Mouse (Mus musculus): ENCODE results near the gene Lrrc75b. TPM values are rescaled to one million over a fixed set of nuclear protein-coding genes. Genes with fewer than 3 reads are reported as not detected.
A peak's percentile ranks its signal among the peaks of the same experiment; 100 is the strongest.
"Not testable (repeated sequence)": the region's sequence is repeated elsewhere in the genome, so short reads cannot be mapped to it uniquely, and the experiment has no call there.

Lrrc75b gene
- polyA plus RNA-seq, 1 experiment from 2014 or later: 3.1 TPM

DNA sequence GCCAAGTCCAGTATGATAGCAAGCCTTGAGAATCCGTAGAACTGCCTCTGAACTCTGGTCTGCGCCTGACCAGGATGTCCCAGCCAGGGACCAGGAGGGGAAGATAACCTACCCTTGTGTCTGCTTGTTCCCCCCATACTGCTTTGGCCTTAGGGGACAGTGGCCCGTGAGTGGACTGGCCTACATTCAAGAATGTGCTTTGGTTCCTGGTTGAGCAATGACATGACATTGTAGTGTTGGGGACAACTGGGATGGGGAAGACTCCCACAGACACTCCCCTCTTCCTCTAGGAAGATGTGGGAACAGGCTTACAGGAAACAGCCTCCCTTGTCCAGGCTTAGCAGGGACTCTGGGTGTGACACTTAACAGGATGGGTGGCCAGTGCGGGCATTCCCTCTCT is 27.7 kb upstream of the Lrrc75b start:
- H3K4me2 ChIP-seq: no peak overlapping the region
- no peaks in the 10 kb centered on the region for H3K36me3 ChIP-seq
- H3K27ac ChIP-seq: no peak overlapping the region; the same call in 1 of the 2 replicates
- no peak overlapping the region for H3K4me3 ChIP-seq (replicated peaks)
- ATAC-seq (replicated peaks; ENCODE audit: low FRiP score): no peak
- H3K9ac ChIP-seq: no peak overlapping the region
- 78% methylated on average over 4 of the region's 4 CpGs for WGBS
- H3K4me1 ChIP-seq: peaks cover 67% of the 10 kb centered on the region
- H3K27me3 ChIP-seq: peaks cover 9% of the 10 kb centered on the region; the same call in 1 of the 2 replicates
- H3K9me3 ChIP-seq (replicated peaks): no peaks in the 10 kb centered on the region

DNA sequence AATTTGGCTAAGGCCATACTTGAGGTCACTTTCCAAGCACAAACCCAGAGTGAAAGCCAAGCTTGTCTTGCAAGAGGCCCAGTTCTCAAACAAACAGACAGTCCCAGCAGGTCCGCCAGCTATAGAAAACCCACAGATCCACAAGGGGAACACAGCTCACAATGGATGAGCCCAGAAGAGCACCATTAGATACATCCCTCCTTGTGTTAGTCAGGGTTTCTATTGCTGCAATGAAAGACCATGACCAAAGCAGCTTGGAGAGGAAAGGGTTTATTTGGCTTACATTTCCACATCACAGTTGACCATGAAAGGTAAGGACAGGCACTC is 26.4 kb upstream of the Lrrc75b start:
- no peaks in the 10 kb centered on the region for H3K9me3 ChIP-seq (replicated peaks)
- no peaks in the 10 kb centered on the region for H3K36me3 ChIP-seq
- H3K9ac ChIP-seq: no peak overlapping the region
- peaks cover 9% of the 10 kb centered on the region; the same call in 1 of the 2 replicates for H3K27me3 ChIP-seq
- no peak for ATAC-seq (replicated peaks; ENCODE audit: low FRiP score)
- H3K27ac ChIP-seq: 0 out of 2 replicates have a peak overlapping the region, but pooled peaks have one; percentile 4
- WGBS: 95% methylated on average over 1 of the region's 1 CpGs
- no peak overlapping the region for H3K4me3 ChIP-seq (replicated peaks)
- no peak overlapping the region for H3K4me2 ChIP-seq
- H3K4me1 ChIP-seq: peaks cover 56% of the 10 kb centered on the region

DNA sequence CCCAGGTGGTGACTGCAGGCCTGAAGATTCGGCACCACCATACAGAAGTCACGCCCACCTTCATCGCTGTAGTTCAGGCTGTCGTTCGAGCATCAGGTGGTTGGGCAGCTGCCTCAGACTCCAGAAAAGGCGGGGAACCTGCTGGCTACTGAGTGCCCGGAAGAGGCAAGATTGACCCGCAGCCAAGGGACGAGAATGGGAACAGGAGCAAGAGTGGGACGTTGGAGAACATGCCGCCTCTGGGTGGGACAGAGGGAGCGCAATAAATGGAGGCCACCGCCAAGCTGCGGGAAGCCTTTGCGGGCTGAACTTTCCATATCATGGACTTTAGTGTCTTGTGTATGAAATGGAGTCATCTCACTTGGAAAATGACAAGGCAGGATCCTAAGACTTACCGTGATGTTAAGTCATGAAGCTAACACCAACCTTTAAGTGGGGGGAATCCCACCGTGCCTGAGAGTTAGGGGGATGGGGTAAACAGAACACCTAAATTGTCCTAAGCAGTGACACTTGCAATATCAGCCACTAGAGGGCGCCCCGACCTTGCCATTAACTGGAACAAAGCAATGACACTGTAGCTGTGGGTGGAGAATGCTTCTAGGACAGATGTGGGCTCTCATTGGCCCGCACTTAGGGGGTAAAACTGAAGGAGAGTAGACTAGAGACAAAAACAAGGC is 25.9 kb upstream of the Lrrc75b start:
- peak; percentile 30; the same call in 1 of the 2 replicates for ATAC-seq (replicated peaks; ENCODE audit: low FRiP score)
- H3K4me2 ChIP-seq: peak overlapping the region; percentile 46
- 0 out of 2 replicates have a peak overlapping the region, but pooled peaks have one; percentile 7 for H3K4me3 ChIP-seq (replicated peaks)
- peaks cover 9% of the 10 kb centered on the region; the same call in 1 of the 2 replicates for H3K27me3 ChIP-seq
- H3K9me3 ChIP-seq (replicated peaks): no peaks in the 10 kb centered on the region
- no peaks in the 10 kb centered on the region for H3K36me3 ChIP-seq
- WGBS: 15% methylated on average over 20 of the region's 20 CpGs
- peaks cover 51% of the 10 kb centered on the region for H3K4me1 ChIP-seq
- no peak overlapping the region for H3K9ac ChIP-seq
- 0 out of 2 replicates have a peak overlapping the region, but pooled peaks have one; percentile 4 for H3K27ac ChIP-seq

DNA sequence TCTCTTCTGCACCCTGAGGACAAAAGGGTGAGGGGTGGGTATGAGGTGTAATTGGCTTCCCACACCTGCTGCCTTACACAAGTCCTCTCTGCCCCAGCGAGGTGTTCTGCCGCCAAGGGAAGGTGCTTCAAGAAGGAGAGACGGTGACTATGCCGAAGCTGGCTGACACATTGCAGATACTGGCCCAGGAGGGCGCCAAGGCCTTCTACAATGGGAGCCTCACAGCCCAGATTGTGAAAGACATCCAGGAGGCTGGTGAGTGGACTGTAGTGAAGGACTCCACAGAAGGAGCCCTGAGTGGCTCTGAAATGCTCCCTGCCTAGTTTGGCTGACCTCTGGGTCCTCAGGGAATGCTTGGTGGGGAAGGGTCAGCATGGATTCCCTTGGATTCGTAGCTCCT is 19.0 kb upstream of the Lrrc75b start:
- no peak for ATAC-seq (replicated peaks; ENCODE audit: low FRiP score)
- Histone ChIP-seq H3K9ac (no peak overlapping the region), H3K9me3 (replicated peaks) (no peaks in the 10 kb centered on the region), H3K27me3 (no peaks in the 10 kb centered on the region), H3K4me2 (no peak overlapping the region), H3K27ac (no peak overlapping the region), H3K36me3 (no peaks in the 10 kb centered on the region), H3K4me1 (peaks cover 6% of the 10 kb centered on the region; the same call in 1 of the 2 replicates), H3K4me3 (replicated peaks) (no peak overlapping the region)
- 86% methylated on average over 6 of the region's 6 CpGs for WGBS

DNA sequence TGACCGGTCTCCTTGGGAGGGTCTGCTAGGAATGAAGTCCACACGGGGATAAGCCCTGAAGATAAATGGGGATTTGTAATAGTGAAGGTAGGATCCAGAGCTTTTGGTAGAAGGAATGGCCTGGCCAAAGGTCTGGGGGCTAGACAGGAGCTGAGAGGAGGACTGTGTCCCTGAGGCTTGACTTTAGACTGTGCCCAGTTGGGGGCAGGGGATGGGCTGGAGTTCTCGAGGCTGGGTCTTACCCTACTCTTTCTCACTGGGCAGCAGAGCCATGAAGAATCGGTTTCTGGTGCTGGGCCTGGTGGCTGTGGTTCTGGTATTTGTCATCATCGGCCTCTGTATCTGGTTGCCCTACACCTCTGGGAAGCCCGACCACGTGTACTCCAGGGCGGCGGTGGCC is 13.8 kb upstream of the Lrrc75b start:
- Histone ChIP-seq H3K27me3 (no peaks in the 10 kb centered on the region), H3K4me2 (peak overlapping the region; percentile 25), H3K9ac (no peak overlapping the region), H3K36me3 (no peaks in the 10 kb centered on the region), H3K9me3 (replicated peaks) (no peaks in the 10 kb centered on the region), H3K4me1 (peaks cover 39% of the 10 kb centered on the region), H3K27ac (peak overlapping the region; percentile 75), H3K4me3 (replicated peaks) (no peak overlapping the region)
- ATAC-seq (replicated peaks; ENCODE audit: low FRiP score): no peak
- WGBS: 90% methylated on average over 9 of the region's 9 CpGs

DNA sequence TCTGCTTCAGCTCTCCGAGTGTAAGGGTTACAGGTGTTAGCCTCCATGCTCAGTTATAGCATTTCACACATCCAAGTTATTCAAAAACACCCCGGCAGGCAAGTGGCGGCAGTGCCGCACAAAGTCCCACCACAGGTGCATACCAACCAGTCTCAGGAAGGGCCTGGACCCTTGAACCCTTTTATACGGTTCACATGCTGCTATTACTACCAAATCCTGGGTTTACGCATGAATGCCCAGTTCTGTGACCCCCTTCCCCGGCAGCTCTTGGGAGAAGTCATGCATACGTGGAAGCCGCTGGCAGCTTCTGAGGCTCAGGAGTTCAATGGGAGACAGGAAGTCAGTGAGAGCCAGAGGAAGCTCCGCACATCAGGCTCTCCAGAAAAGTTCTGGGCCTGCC is 13.1 kb upstream of the Lrrc75b start:
- Histone ChIP-seq H3K4me1 (peaks cover 46% of the 10 kb centered on the region), H3K9me3 (replicated peaks) (no peaks in the 10 kb centered on the region), H3K4me2 (peak overlapping the region; percentile 25), H3K9ac (no peak overlapping the region), H3K36me3 (no peaks in the 10 kb centered on the region), H3K27ac (peak overlapping the region; percentile 75), H3K27me3 (no peaks in the 10 kb centered on the region), H3K4me3 (replicated peaks) (no peak overlapping the region)
- peak; percentile 68; the same call in 1 of the 2 replicates for ATAC-seq (replicated peaks; ENCODE audit: low FRiP score)
- WGBS: 43% methylated on average over 10 of the region's 10 CpGs

DNA sequence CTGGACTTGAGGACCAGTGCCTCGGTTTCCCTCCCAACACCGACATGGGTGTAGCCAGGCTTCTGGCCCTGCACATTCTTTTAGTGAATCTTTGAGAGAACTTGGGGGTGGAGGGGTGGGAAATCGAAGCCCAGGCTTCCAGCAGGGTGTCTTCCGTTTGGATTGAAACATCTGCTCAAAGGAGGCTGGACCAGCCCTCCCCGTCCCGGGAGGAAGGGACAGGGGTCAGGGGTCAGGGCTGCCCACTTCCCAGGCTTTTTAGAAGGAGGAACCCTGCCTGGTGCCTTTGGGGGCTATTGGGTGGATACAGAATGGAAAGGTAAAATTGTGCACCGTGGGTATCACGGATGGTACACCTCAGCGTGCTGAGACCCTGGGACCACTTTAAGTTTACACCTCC is 11.8 kb upstream of the Lrrc75b start:
- H3K27me3 ChIP-seq: no peaks in the 10 kb centered on the region
- no peak overlapping the region for H3K9ac ChIP-seq
- 0 out of 2 replicates have a peak overlapping the region, but pooled peaks have one; percentile 53 for H3K4me2 ChIP-seq
- 47% methylated on average over 9 of the region's 9 CpGs for WGBS
- H3K9me3 ChIP-seq (replicated peaks): no peaks in the 10 kb centered on the region
- H3K36me3 ChIP-seq: no peaks in the 10 kb centered on the region
- ATAC-seq (replicated peaks; ENCODE audit: low FRiP score): no peak
- peaks cover 52% of the 10 kb centered on the region for H3K4me1 ChIP-seq
- H3K4me3 ChIP-seq (replicated peaks): no peak overlapping the region
- peak overlapping the region; percentile 75 for H3K27ac ChIP-seq

DNA sequence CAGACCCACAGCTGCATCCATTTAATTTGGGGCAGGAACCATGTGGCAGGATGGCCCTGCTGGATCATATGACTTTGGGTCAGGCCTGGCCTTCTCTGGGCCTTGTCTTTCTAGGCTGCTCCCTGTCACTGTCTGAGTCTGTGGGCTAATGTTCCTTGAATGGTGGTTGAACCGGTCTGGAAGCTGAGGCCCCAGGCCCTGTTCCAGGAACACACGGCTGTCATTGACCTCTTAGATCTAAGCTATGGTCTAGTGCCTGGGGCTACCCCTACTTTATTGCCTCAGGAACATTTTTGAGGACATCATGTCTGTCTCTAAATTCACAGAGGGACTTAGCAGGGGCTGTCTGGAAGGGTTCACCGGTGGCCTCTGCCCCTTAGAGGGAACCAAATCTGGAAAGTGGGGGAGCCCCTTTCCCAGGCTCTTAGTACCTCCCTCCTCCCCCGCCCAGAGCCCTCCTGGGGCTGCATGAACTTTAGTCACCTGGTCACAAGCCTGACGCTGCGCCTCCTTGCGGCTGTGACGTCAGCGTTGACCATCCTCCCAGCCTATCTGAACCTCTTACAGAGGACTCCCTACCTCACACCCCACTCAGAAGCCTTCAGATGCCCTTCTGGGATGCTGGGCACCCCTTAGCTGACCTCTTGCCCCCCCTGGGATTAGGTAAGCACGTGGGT is 11.0 kb upstream of the Lrrc75b start:
- peak overlapping the region; percentile 53; the same call in 1 of the 2 replicates for H3K4me2 ChIP-seq
- no peaks in the 10 kb centered on the region for H3K27me3 ChIP-seq
- peaks cover 52% of the 10 kb centered on the region for H3K4me1 ChIP-seq
- peak overlapping the region; percentile 75 for H3K27ac ChIP-seq
- H3K9ac ChIP-seq: no peak overlapping the region
- no peaks in the 10 kb centered on the region for H3K9me3 ChIP-seq (replicated peaks)
- peak; percentile 10; the same call in 1 of the 2 replicates for ATAC-seq (replicated peaks; ENCODE audit: low FRiP score)
- 17% methylated on average over 10 of the region's 10 CpGs for WGBS
- no peak overlapping the region for H3K4me3 ChIP-seq (replicated peaks)
- H3K36me3 ChIP-seq: no peaks in the 10 kb centered on the region

DNA sequence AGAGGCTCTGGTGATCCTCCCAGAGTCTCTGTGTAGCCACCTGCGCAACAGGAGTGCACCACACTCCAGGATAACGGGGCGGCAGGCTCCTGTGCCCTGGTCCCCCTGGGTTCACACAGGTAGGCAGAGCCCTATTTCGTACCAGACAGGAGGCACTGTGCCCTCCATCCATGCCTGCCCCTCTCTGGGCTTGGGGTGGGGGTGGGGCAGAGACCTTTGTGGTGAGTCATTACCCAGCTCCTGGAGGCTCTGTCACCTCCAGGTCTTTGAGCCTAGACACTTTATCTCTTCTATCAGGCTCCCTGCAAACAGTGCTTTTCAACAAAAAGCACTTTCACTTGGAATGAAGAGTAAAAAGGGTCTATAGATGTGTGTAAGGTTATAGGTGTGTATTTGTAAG is 8.7 kb upstream of the Lrrc75b start:
- H3K4me3 ChIP-seq (replicated peaks): peak overlapping the region; percentile 39
- H3K27me3 ChIP-seq: no peaks in the 10 kb centered on the region
- peak overlapping the region; percentile 53 for H3K4me2 ChIP-seq
- no peaks in the 10 kb centered on the region for H3K9me3 ChIP-seq (replicated peaks)
- H3K9ac ChIP-seq: no peak overlapping the region; the same call in 1 of the 2 replicates
- ATAC-seq (replicated peaks; ENCODE audit: low FRiP score): no peak
- H3K4me1 ChIP-seq: peaks cover 62% of the 10 kb centered on the region
- WGBS: 19% methylated on average over 4 of the region's 4 CpGs
- no peaks in the 10 kb centered on the region for H3K36me3 ChIP-seq
- peak overlapping the region; percentile 62 for H3K27ac ChIP-seq

DNA sequence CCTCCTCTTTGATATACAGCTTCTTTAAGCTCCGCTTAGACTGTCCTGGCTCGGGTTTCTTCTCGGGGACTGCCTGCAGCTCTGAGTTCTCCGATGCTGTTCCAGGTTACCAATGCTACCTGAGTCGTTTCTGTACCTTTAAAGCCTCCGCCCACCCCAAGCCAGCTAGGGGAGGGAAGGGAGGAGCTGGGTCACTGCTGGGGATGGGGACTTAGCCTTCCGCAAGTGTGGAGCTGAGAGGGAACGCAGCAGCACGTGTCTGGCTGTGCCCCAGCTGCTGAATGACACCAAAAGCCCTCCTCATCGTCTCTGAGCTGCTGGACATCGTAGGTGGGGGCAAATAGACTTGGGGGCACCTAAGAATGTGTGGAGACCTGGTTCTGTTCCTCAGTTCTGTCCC is 8.3 kb upstream of the Lrrc75b start:
- H3K27ac ChIP-seq: peak overlapping the region; percentile 62
- H3K27me3 ChIP-seq: no peaks in the 10 kb centered on the region
- no peaks in the 10 kb centered on the region for H3K9me3 ChIP-seq (replicated peaks)
- no peak overlapping the region for H3K9ac ChIP-seq
- ATAC-seq (replicated peaks; ENCODE audit: low FRiP score): 0 out of 2 replicates have a peak, but pooled peaks have one; percentile 14
- H3K4me2 ChIP-seq: peak overlapping the region; percentile 53
- H3K4me3 ChIP-seq (replicated peaks): peak overlapping the region; percentile 39
- 4% methylated on average over 11 of the region's 11 CpGs for WGBS
- no peaks in the 10 kb centered on the region for H3K36me3 ChIP-seq
- H3K4me1 ChIP-seq: peaks cover 61% of the 10 kb centered on the region

DNA sequence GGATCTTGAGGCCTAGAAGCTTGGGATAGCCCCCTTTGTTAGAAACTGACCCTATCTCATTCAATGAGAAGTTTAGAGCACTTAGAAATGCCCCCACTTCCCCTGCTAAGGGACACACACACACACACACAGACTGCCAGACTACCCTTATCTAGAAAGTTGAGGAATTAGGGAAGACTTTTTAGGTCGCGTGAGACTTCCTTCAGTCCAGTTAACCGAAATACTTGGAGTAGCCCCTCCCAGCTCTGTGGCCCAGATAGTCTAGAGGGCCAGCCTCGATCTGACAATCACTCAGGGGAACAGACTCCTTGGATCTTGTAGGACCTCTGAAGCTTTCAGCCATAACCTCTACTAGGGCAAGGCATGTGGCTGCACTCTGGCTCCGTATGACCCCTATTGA is 7.9 kb upstream of the Lrrc75b start:
- Histone ChIP-seq H3K36me3 (no peaks in the 10 kb centered on the region), H3K9me3 (replicated peaks) (no peaks in the 10 kb centered on the region), H3K4me2 (peak overlapping the region; percentile 53), H3K4me1 (peaks cover 57% of the 10 kb centered on the region), H3K27ac (peak overlapping the region; percentile 62), H3K9ac (no peak overlapping the region), H3K27me3 (no peaks in the 10 kb centered on the region), H3K4me3 (replicated peaks) (peak overlapping the region; percentile 39)
- 30% methylated on average over 5 of the region's 5 CpGs for WGBS
- no peak for ATAC-seq (replicated peaks; ENCODE audit: low FRiP score)

DNA sequence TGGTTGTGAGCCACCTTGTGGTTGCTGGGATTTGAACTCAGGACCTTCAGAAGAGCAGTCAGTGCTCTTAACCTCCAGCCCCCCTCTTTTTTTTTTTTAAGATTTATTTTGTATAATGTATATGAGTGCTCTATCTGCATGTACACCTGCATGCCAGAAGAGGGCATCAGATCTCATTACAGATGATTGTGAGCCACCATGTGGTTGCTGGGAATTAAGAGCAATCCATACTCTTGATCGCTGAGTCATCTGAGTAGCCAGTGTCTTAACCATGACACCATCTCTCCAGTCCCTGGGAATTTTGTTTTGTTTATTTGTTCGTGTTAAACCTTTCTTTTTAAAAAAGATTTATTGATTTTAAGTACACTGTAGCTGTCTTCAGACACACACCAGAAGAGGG is 6.6 kb upstream of the Lrrc75b start:
- 84% methylated on average over 2 of the region's 2 CpGs for WGBS
- H3K4me2 ChIP-seq: not testable (repeated sequence)
- H3K4me1 ChIP-seq: peaks cover 44% of the 10 kb centered on the region

More for the DNA sequence above, 6.6 kb upstream of the Lrrc75b start:
- Histone ChIP-seq H3K27me3 (peaks cover 11% of the 10 kb centered on the region; the same call in 1 of the 2 replicates), H3K27ac (peak overlapping the region; percentile 87)
- not testable (repeated sequence) for H3K9ac ChIP-seq; H3K36me3 ChIP-seq; ATAC-seq (replicated peaks; ENCODE audit: low FRiP score); H3K9me3 ChIP-seq (replicated peaks); H3K4me3 ChIP-seq (replicated peaks)

Data from kidney, embryonic 15.5 days (tissue).